Mouse (Mus musculus) retina, adult 2 months (tissue): ENCODE results near the gene Tmem53.
"Not testable (repeated sequence)": the region's sequence is repeated elsewhere in the genome, so short reads cannot be mapped to it uniquely, and the experiment has no call there.

Experiments
- DNase-seq: peaks from one replicate; pipeline ENCODE4 v3.0.0-alpha.2; 2012; ENCODE audit warnings: low read depth, low spot score

The Tmem53 gene

GRCm38 (mm10) chr4:117250982-117251381 is 769 bp upstream of the Tmem53 start:
- DNase-seq: no peak

- no peak for DNase-seq
These were observed 600 bp downstream of the Tmem53 start for GRCm38 (mm10) chr4:117252351-117252750.

GRCm38 (mm10) chr4:117252755-117253154 is 1.0 kb downstream of the Tmem53 start:
- no peak for DNase-seq

- DNase-seq: no peak
These were observed 1.7 kb downstream of the Tmem53 start for GRCm38 (mm10) chr4:117253218-117254016.

GRCm38 (mm10) chr4:117254017-117254627 is 2.4 kb downstream of the Tmem53 start:
- no peak for DNase-seq

- DNase-seq: no peak
These were observed 2.9 kb downstream of the Tmem53 start for GRCm38 (mm10) chr4:117254672-117255071.

GRCm38 (mm10) chr4:117259909-117260308 is 8.2 kb downstream of the Tmem53 start:
- DNase-seq: not testable (repeated sequence)

GRCm38 (mm10) chr4:117261222-117261621 is 9.5 kb downstream of the Tmem53 start:
- DNase-seq: no peak

GRCm38 (mm10) chr4:117262101-117262913 is 10.6 kb downstream of the Tmem53 start:
- no peak for DNase-seq

GRCm38 (mm10) chr4:117262987-117263386 is 11.2 kb downstream of the Tmem53 start:
- DNase-seq: no peak

GRCm38 (mm10) chr4:117267284-117267683 is 15.5 kb downstream of the Tmem53 start:
- no peak for DNase-seq

- no peak for DNase-seq
These were observed 16.2 kb downstream of the Tmem53 start for GRCm38 (mm10) chr4:117267831-117268437.

- no peak for DNase-seq
These were observed 18.5 kb downstream of the Tmem53 start for GRCm38 (mm10) chr4:117270278-117270677.

GRCm38 (mm10) chr4:117272459-117272858 is 20.7 kb downstream of the Tmem53 start:
- no peak for DNase-seq

- DNase-seq: no peak
These were observed 23.0 kb downstream of the Tmem53 start for GRCm38 (mm10) chr4:117274720-117275119.

- no peak for DNase-seq
These were observed 24.5 kb downstream of the Tmem53 start for GRCm38 (mm10) chr4:117276281-117276711.

GRCm38 (mm10) chr4:117277021-117277420 is 25.3 kb downstream of the Tmem53 start:
- DNase-seq: no peak

- no peak for DNase-seq
These were observed 25.9 kb downstream of the Tmem53 start for GRCm38 (mm10) chr4:117277687-117278086.

GRCm38 (mm10) chr4:117278381-117279252 is 26.9 kb downstream of the Tmem53 start:
- DNase-seq: no peak

GRCm38 (mm10) chr4:117279253-117279642 is 27.5 kb downstream of the Tmem53 start:
- no peak for DNase-seq

GRCm38 (mm10) chr4:117280397-117280930 is 28.7 kb downstream of the Tmem53 start:
- no peak for DNase-seq
